Mouse (Mus musculus) skeletal muscle tissue, adult 2 months (tissue): ENCODE measurements around the gene Celf1.

Experiments
- DNase-seq: peaks from one replicate; pipeline ENCODE4 v3.0.0-alpha.2; 2012; ENCODE audit warnings: low read depth, low spot score

Gene Celf1

DNA sequence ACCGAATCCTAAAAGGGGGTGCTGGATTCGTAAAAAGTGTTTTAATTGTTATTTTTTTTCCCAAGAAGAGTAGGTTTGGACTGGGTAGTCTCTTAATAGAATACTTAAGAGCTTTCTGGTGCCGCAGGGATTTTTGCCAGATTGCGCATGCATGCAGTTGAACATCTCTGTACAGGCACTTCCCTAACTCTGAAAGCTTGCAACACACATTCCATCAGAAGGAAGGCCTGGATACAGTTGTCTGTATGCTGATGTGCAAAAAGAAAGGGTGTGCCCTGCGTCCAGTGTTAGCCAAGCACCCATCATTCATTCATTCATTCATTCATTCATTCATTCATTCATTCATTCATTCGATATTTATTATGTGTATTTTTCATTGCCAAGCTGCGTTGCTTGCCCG is 432 bp upstream of the Celf1 start:
- DNase-seq = peak; percentile 11

DNA sequence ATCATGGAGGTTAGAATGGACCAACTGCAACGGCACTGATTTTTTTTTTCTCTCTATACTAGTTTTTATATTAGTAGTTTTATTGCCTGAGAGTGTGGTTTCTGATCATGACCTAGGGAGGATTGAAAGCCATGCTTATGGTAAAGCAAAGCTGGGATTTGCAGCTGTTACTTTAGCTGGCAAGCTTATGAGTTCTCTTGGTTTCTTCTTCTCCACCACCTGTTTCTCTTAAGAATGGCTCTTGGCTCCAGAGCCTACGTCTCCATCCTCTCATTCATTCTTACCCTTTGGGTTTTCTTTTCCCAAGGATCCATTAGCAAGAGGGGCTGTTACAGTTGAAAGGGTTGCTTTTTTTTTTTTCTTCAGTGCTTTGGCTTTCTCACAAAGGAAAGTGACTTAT is 1.6 kb downstream of the Celf1 start:
- peak; percentile 16 for DNase-seq

DNA sequence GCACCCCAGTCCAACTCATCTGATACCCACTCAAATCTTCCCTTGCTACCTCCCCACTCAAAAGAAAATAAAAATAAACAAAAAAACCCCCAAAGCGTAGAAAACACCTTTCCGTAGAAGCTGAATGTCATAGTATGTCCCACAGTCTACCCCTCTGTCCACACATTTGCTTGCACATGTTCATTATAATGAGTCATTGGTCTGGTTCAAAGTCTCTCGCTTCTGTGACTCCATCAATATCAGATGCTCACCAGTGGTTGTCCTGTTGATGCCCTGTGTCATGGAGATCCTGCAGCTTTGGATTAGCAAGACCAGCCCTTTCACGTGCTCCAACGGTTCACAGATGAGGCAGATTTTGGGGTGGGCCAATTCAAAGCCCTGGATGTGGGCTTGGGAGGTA is 10.0 kb downstream of the Celf1 start:
- no peak for DNase-seq

DNA sequence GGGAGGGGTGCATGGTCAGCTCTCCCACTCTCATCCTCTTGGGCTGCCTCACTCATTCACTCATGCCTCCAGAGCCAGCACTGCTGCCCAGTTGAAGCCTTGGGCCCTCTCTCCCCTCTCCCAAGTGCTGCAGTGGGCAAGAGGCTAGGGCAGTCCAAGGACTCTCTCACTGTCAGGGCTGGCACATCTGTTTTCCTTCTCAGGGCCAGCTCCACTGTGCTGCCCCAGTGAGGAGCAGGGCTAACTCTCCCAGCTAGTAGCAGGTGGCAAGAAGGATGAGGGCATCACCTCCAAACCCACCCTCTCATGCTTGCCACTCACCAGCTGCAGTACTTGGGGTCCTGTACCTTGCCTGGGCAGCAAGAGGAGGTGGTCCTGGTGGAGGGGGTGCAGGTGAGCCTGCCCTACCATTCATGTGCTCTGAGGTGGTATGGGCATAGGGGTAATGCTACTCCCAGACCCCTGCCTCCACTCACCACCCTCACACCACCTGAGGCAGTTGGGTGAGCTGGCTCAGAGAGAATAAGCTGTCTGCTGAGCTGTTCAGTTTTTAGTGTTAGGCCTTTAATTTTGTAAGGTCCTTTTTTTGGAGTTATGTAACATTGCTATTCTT is 10.5 kb downstream of the Celf1 start:
- DNase-seq = no peak

DNA sequence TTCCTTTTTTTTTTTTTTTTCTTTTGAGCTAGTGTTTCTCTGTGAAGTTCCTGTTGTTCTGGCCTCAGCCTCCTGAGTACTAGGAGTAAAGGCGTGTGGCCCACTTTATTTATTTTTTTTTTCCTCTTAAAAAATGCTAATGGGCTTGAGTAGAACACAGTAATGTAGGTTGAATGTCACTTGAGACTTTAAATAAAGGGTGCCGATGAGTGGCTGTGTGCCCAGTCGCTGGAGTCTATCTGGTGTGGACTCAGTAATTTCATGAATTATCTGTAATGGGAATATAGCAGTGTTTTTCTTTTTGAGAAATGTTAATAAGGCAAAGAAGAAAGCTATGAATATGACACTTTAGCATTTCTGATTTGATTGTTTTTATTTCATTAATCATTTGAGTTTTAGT is 13.3 kb downstream of the Celf1 start:
- no peak for DNase-seq

DNA sequence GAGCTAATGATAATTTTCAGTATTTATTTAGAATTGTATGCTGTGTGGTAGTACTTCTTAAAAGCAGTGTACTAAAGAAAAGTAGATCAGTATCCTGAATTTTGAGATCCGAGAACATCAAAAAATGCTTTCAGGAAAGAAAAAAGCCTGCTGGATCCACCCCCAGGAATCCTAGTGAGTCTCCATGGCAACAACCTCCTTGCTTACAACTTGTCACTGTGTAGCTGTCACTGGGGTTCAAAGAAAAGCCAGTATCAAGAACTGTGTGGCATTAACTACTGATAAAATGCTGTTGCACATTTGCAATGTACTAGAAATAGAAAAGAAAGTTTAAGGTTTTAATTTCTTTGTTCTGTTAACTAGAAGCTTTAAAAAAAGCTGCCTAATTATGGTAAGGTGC is 15.9 kb downstream of the Celf1 start:
- no peak for DNase-seq

DNA sequence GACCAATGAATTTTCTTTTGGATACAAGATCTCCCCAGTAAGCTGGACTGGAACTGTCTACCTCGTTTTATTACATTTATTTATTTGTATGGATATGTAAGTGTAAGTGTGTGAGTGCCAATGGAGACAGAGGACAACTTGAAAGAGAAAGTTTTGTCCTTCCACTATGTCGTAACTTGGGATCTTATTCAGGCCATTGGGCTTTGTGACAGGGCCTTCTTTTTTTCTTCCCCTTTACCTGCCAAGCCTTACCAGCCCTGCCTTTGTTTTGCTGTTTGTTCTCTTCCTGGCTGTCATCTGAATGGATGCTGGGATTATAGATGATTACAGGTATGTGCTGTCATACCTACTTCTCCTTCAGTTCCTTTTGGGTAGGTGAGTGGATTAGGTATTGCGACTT is 18.7 kb downstream of the Celf1 start:
- DNase-seq = no peak

DNA sequence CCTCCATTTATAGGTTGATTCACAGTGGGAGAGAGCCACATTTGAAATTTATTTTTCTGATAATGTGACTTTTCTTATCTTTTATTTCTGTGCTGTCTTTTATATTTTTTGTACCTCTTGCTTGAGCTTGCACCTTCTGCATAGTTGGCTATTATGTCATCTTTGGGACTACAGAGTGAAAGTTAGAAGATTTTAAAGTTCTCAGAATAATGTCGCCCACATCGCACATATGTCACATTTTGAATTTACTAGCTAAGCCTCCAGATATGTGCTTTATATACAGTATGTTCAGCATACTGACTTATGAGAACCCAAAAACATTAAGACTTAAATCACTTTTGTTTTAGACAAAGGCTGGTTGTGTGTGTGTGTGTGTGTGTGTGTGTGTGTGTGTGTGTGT is 19.8 kb downstream of the Celf1 start:
- no peak for DNase-seq

DNA sequence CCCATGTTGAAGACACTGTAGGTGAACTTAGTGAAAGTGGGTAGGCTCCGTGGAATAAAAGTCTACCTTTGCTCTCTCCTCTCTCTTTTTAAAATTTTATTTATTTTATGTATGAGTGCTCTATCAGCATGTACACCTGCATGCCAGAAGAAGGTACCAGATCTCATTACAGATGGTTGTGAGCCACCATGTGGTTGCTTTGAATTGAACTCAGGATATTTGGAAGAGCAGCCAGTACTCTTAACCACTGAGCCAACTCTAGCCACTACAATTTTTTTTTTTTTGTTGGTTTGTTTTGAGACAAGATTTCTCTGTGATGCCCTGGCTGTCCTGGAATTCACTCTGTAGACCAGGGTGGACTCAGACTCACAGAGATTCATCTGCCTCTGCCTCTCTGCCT is 23.1 kb downstream of the Celf1 start:
- no peak for DNase-seq

DNA sequence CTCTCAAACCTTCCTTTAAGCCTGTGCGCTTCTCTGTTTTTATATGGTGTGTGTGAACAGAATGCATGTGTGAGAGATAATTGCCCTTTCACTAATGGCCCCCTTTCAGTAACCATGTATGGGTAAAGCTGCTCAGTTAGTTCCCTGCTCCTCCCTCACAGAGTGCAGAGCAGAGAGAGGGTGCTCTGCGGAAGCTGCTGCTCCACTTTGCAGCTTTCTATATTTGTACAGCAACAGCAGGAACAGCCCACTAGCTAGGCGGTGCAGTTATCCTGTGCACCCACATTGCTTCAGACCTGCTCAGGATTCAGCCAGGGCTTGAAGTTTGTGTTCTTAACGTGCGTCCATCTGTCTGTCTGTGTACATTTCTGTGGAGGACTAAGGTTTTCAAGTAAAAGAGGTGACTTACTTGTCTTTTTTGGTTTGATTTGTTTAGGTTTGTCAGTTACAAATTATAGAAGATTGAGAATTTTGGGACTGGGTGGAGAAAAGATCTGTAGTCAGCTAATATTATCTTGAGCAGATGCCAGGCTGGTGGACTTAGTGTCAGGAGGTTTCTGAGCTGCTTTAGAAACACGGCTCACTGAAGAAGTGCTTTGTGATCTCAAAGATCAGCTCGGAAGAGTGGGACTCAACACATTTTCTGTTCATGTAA is 24.8 kb downstream of the Celf1 start:
- peak; percentile 38 for DNase-seq

DNA sequence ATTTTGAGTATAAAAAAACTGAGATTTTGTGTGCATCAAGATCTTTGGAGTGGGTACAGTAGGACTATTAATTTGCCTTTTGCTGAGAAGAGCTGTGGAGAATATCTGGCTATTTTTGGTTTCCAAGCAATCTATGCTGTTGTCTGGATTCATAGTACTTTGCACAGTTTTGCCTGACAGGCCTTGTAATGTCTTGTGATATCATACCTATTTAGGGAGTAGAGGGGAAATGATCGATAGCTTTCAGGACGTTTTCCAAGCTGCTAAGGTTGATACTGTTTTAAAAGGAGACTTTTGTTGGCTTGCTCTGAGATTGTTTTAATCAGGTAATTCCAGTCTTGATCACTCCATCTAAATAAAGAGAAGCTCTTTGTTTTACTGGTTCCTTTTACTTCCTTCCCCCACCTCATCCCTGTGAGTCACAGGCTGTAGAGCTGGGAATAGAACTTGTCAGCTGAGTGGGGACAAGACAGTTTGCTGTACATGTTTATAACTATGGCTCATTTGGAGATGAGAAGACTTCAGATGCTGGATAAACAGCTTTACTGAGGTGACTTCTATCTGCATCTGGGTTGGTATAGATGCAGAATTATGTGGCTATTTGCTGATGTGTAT is 25.4 kb downstream of the Celf1 start:
- peak; percentile 7 for DNase-seq

DNA sequence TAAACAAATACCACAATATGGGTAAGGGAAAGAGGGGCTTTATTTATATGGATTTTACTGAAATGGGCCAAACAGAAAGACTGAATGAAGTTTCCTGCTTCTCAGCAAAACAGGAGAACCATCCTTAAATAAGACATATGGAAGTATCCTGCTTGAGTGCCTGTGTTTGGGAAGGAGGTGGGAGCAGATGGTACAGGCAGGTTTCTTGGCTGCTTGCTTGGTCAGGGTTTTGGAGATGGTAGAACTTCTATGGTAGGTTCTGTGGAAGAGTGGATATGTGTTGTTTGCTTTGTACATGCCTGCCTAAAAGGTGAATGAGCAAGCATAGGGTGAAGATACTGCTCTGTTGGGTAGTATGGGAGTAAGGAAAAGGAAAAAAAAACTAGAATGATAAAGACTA is 30.4 kb downstream of the Celf1 start:
- no peak for DNase-seq

DNA sequence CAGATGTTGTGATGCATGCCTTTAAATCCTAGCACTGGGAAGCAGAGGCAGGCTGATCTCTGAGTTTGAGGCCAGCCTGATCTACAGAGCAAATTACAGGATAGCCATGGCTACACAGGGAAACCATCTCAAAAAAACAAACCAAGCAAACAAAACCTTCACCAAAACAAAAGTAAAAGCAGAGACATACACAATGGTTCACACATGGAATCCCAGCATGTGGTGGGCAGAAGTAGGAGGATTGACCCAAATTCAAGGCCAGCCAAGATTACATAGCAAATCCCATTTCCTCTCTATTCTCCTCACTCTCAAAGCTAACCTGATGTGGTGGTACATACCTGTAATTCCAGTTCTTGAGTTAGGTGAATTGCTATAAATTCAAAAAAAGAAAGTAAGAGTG is 33.9 kb downstream of the Celf1 start:
- no peak for DNase-seq

DNA sequence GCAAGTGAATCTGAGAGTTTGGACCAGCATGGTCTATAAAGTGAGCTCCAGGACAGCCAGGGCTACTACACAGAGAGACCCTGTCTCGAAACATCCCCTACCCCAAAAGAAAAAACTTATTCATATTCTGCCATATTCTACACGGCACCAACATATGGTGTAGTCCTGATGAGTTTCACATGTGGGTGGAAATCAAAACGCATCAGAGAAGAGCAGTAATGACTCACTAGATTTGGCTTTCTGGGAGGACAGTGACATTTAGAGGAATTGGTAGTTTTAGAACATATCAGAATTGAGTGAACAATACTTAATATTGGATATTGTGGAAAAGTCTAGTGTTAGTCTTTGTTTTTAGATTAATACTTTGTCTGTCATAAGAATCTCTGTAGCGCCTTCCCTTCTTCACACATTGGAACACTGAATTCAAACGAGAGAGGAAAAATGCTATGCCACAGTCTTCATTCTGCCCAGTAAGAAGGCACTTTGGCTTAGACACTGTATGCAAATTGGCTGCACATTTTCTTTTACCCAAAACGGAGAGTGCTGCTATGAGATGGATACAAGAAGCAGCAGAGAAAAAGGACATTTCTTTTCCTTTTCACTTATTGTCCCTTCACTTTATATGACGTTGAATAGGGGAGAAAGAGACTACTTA is 35.1 kb downstream of the Celf1 start:
- DNase-seq = no peak

DNA sequence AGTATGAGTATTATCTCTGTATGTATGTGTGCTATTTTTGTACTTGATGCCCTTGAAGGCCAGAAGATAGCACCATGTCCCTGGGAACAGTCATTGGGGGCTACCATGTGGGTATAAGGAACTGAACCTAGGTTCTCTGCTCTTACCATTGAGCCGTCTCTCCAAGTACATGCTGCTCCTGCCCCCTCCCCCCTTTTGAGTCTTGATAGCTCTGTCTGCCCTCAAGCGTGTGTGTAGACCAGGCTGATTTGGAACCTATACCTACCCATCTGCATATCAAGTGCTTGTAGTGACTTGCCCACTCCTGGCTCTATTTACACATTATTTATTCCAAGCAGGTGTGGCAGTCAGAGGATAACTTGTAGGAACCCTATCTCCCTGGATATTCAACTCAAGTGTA is 36.4 kb downstream of the Celf1 start:
- no peak for DNase-seq

DNA sequence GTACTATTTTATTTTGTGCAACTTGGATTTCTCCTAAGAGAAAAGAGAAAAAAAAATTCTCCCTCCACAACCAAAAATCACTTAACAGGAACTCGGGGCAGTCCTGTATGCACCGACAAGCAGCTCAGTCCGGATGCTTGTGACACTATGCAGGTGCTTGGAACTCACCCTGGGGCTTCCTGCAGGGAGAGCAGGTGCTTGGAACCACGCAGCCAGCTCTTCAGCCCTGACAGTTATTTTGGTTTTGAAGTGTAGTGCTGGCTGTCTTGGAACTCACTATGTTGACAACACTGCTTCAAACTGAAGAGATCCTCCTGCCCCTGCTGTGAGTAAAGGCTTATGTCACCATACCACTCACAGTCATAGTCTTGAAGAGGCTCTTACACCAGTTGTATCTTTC is 37.1 kb downstream of the Celf1 start:
- no peak for DNase-seq

DNA sequence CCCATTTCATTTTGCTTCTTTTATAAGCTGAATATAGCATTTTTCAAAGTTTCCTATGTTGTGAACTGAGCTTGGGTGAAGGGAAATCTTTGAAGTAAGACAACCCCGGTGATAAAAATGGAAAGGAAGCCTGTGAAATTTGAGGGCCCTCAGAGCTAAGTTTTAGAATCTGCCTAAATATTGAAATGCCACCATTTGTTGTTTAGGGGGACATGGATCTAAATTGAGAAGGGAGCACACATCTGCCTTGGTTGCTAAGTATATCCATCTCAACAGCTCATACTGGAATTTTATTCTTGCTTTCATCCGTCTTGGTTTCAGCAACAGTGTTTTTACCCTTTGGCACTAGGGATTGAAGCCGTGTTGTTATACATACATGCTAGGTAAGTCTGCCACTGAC is 45.9 kb downstream of the Celf1 start:
- no peak for DNase-seq

DNA sequence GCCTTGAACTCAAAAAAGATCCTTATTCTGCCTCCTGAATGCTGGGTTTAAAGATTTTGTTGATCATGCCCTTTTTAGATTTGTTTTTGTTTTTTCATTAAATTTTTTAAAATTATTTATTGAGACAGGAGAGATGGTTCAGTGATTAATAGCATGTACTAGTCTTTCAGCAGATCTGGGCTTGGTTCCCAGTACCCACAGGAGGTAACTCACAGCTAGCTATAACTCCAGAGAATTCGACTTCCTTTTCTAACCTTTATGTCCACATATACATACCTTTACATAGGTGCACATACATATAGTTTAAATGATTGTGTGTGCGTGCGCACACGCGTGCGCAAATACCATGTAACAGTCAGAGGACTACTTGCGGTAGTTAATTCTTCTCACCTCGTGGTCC is 68.4 kb downstream of the Celf1 start:
- no peak for DNase-seq

DNA sequence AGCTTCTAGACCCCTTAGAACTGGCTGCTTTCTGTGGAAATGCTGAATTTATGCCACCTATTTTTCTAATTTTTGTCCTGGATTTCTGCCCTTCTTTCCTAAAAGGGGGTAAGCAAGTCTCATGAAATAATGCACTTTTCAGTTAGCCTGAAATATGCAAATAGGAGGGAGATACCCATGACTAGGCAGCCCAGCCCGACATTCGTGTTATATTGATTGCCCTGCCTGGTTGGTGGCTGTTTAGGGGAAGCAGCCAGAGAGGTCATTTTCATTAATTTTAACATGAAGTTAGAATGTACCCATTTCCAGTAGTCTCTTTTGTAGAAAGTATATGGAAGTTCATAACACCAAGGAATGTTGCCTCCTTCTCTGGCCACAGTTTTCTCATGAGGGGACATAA is 73.7 kb downstream of the Celf1 start:
- no peak for DNase-seq

DNA sequence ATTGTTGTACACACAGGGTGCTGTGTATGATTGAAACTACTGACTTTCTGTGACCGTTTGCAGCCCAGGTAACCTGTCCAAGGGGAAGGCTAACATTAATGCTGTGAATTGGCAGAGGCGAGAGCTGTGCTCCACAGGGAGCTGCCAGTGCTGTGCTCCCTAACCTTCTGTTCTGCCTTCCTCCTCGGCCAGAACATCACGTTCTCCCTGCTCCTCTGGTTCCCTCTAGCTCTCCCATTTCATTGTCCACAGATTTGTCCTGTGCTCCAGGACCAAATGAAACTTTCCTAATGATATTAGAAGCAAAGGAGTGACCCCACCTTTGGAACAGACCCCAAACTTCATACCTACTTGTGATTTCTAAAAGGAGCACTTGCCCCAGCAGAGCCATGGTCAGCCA is 75.2 kb downstream of the Celf1 start:
- peak; percentile 23 for DNase-seq

DNA sequence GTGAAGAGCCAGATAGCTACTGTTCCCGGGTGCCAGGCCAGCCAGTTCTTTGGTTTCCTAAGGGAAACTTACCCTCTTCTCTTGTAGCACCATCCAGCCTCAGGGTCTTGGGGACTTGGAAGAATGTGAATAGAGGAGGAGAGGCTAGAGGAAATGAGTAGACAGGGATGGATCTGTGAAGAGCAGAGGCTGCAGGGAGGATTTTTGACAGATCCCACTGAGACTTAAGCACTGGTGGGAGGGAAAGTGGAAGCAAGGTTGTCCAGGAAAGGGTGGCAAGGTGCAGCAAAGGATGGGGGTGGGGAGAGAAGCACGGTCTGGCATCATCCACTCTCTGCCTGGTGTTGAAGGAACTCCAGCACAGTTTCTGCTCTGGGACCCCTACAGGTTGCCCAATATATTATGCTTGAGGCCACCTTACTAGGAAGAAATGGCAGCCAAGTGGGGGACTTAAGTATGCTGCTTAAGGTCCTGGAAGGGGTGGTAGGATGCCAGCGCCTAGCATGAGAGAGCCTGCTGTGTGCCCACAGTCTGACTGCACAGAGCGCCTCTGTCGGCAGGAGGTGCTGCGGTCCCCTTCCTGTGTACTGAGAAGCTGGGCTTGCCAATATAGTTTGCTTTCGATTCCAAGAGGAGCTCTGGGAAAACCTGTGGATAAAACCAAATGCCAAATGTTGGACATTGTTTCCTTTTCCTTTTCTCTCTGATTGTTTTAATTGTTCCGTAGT is 78.0 kb downstream of the Celf1 start:
- DNase-seq = no peak

DNA sequence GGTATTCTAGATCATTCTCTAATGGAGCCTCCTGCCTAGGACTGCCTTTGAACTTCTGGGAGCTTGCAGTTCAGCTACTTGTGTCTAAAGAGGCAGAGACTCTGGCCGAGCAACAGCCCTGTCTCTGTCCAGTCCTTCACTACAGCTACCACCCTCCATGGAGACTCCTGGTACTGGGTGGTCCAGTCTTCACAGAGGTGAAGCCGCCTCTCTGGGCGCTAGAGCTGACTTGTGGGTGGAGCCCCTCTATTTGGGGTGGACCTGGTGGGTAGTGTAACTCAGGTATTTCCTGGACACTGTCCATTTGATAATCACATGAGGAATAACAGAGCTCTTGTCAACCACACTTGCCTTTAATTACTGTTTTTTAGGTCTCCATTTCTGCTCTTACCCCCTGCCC is 79.7 kb downstream of the Celf1 start:
- DNase-seq = no peak
